Mouse (Mus musculus): Measurements from ENCODE around the gene Myo16.

DNA sequence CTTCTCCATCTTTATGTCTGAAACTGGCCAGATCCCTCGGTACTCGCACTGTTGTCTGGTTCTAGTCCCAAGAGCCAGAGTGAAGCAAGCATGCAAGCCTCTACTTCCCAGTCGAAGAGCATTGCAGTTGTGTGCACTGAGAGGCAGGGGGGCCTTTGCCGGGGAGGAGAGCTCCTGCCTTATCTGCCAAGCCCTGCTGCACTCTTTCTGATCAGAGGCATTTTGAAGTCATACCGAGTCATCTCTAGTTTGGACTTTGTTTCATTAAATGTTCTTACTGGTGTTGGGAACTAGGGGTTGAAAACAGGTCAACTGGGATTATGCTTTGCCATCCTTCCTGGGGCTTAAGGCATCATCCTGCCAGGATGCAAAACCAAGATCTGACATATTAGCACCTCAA, 445.2 kb downstream of the Myo16 start:
- TF ChIP-seq FLI1 (IDR thresholded peaks at IDR 0.05; ENCODE audit: low read length) (no peak), GATA1 (IDR thresholded peaks at IDR 0.05; ENCODE audit: borderline replicate concordance, low read length) (no peak)

Measured in megakaryocyte, embryonic 14.5 days (primary cell).